Mouse (Mus musculus) liver, adult 2 months (tissue): ENCODE results near the gene Negr1.

Experiments
- CTCF ChIP-seq: fragments of 200-500 bp; IDR thresholded peaks from 2 replicates; pipeline ENCODE4 v1.5.1; 2011; ENCODE audit warnings: low read depth, low read length, control low read depth
- POLR2A ChIP-seq: fragments of 200-500 bp; IDR thresholded peaks from 2 replicates; pipeline ENCODE4 v1.6.1; 2011; ENCODE audit warnings: low read length, control low read depth; ENCODE audit not compliant: insufficient read depth; ENCODE audit errors: extremely low read depth

DNA sequence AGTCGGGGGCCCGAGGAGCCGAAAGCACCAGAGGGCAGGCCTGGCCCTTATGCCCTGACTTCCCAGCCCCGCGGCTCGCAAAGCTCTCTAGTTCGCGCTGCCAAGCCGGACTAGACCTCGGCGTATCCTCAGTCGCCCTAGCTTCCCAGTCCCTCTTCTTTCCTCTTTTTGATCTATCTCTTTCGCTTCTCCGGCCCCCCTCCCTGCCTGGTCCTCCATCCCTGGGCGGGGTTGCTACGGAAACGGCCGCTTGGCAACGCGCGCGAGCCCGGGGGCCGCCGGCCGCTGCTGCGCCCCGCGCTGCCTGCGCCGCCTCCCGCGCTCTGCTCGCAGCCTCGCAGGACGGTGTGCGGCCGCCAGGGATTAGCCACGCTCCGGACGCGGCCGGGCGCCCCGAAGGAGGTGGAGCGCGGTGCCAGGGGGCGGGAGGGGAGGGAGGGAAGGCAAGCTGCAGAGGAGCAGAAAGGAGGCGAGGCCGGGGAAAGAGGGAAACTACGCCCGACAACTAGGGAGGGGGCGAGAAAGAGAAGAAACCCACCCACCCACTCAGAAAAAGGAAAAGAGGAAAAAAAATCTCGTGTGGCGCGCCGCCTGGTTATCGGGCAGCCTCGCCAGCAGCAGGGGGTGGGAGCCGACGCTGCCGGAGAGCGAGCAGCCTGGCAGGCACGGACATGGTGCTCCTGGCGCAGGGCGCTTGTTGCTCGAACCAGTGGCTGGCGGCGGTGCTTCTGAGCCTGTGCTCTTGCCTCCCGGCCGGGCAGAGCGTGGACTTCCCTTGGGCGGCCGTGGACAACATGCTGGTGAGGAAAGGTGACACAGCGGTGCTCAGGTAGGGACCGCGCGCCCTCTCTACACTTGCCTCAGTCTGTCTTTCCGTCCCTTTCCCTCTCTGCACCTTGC, at the start of gene Negr1:
- TF ChIP-seq POLR2A (no peak), CTCF (no peak)
